Mouse (Mus musculus): ENCODE measurements around the gene Amfr. TPM values are rescaled to one million over a fixed set of nuclear protein-coding genes. Genes with fewer than 3 reads are reported as not detected.

The Amfr gene
- total and polyA plus RNA-seq, 3 experiments: 86.7 to 126 (median 102) TPM

- TF ChIP-seq JUN (IDR thresholded peaks at IDR 0.05; ENCODE audit: insufficient read depth, low read depth, low read length) (no peak), GABPA (IDR thresholded peaks at IDR 0.05; ENCODE audit: insufficient replicate concordance, low read depth, low read length) (no peak), TBP (conservative IDR thresholded peaks at IDR 0.05; ENCODE audit: low read depth, low read length) (no peak), MAFK (IDR thresholded peaks at IDR 0.05; ENCODE audit: insufficient replicate concordance, low read length) (no peak), USF2 (conservative IDR thresholded peaks at IDR 0.05; ENCODE audit: low read depth, low read length) (no peak), NRF1 (IDR thresholded peaks at IDR 0.05; ENCODE audit: low read depth, low read length) (no peak), HCFC1 (IDR thresholded peaks at IDR 0.05; ENCODE audit: low read depth, low read length) (no peak), UBTF (IDR thresholded peaks at IDR 0.05; ENCODE audit: low read depth, low read length) (no peak)
These were observed 79.8 kb downstream of the Amfr start (continued) for GRCm38 (mm10) chr8:93932873-93933272.

- Histone ChIP-seq H3K79me2 (replicated peaks; ENCODE audit: control insufficient read depth, extremely low read depth, insufficient read depth, poor library complexity, severe bottlenecking) (no peaks in the 10 kb centered on the region), H3K4me3 (replicated peaks in 1 of 3; ENCODE audit: low read depth in 2 of 3, low read length in 2 of 3, poor library complexity in 1 of 3) (no peak overlapping the region), H3K9ac (ENCODE audit: insufficient read depth, low read depth) (no peak overlapping the region), H3K27ac (ENCODE audit: insufficient read depth, low read depth) (no peak overlapping the region), H3K27me3 (replicated peaks) (no peaks in the 10 kb centered on the region), H3K4me2 (ENCODE audit: insufficient read depth, low read depth, poor library complexity, severe bottlenecking) (no peak overlapping the region), H3K9me3 (replicated peaks; ENCODE audit: low read length) (peaks cover 8% of the 10 kb centered on the region), H3K4me1 (ENCODE audit: control insufficient read depth in 1 of 2, insufficient read depth in 2 of 2) (peaks cover 0 to 4% of the 10 kb centered on the region in 2 experiments; a peak in 2 of 4 replicates), H3K36me3 (replicated peaks in 1 of 2; ENCODE audit: control insufficient read depth in 1 of 2, insufficient read depth in 1 of 2, low read length in 1 of 2) (peaks cover 0 to 26% of the 10 kb centered on the region in 2 experiments)
- TF ChIP-seq UBTF (IDR thresholded peaks at IDR 0.05; ENCODE audit: low read depth, low read length) (no peak), ZNF384 (IDR thresholded peaks at IDR 0.05; ENCODE audit: low read depth, low read length) (no peak), JUN (IDR thresholded peaks at IDR 0.05; ENCODE audit: insufficient read depth, low read depth, low read length) (no peak), NELFE (IDR thresholded peaks at IDR 0.05; ENCODE audit: low read depth, low read length) (no peak), GABPA (IDR thresholded peaks at IDR 0.05; ENCODE audit: insufficient replicate concordance, low read depth, low read length) (no peak), MXI1 (IDR thresholded peaks at IDR 0.05; ENCODE audit: low read depth, low read length) (no peak), CTCF (conservative IDR thresholded peaks at IDR 0.05 in 1 of 2, IDR thresholded peaks at IDR 0.05 in 1 of 2; ENCODE audit: low read depth in 2 of 2, low read length in 2 of 2) (no peak), E2F4 (IDR thresholded peaks at IDR 0.05; ENCODE audit: insufficient replicate concordance, low read depth, low read length) (no peak), CHD1 (IDR thresholded peaks at IDR 0.05; ENCODE audit: low read depth, low read length) (no peak), KAT2A (IDR thresholded peaks at IDR 0.05; ENCODE audit: insufficient replicate concordance, low read length) (no peak), CHD2 (IDR thresholded peaks at IDR 0.05; ENCODE audit: low read length) (no peak), PAX5 (IDR thresholded peaks at IDR 0.05; ENCODE audit: low read length) (no peak), SIN3A (IDR thresholded peaks at IDR 0.05; ENCODE audit: low read length) (no peak), POLR2A (IDR thresholded peaks at IDR 0.05; ENCODE audit: low read depth, low read length) (no peak), ZMIZ1 (IDR thresholded peaks at IDR 0.05; ENCODE audit: low read depth, low read length) (no peak), SMC3 (IDR thresholded peaks at IDR 0.05; ENCODE audit: low read depth, low read length) (no peak), ZC3H11A (IDR thresholded peaks at IDR 0.05; ENCODE audit: low read depth, low read length) (no peak)
- dilution Hi-C loops (cut with MboI; ENCODE audit: extremely low pct_ligation_motif_present, extremely low pct_unique_long_range_greater_than_20kb, low sequenced_read_pairs): no loop called here
- DNase-seq (ENCODE audit: extremely low read depth): no peak
- in situ Hi-C loops (cut with MboI; ENCODE audit: low pct_ligation_motif_present, low pct_unique_long_range_greater_than_20kb, low sequenced_read_pairs): loop anchor here (25.0 kb wide), 1 partner anchor 319 kb away; no protein-coding TSS in a partner anchor
These were observed 81.3 kb downstream of the Amfr start for GRCm38 (mm10) chr8:93931336-93931735.
